Mouse (Mus musculus) MEL (cell line): ENCODE results near the gene Ecel1.

Experiments used
- CTCF ChIP-seq, 3 experiments: IDR thresholded peaks in 2 of 3; conservative IDR thresholded peaks in 1 of 3; 2 replicates each; pipeline ENCODE4 v1.5.1; 2011 to 2012; ENCODE audit warnings: low read length in 3 of 3, low read depth in 2 of 3, mild to moderate bottlenecking in 2 of 3, improper control_type of control experiment in 1 of 3, inconsistent platforms in 1 of 3, mixed read lengths in 1 of 3, moderate library complexity in 1 of 3; ENCODE audit not compliant: control insufficient read depth in 1 of 3, insufficient read depth in 1 of 3, poor library complexity in 1 of 3, severe bottlenecking in 1 of 3
- EP300 ChIP-seq, 2 experiments: IDR thresholded peaks; 2 replicates each; pipeline ENCODE4 v1.6.1; 2011; ENCODE audit warnings: improper control_type of control experiment in 2 of 2, low read length in 2 of 2, low read depth in 1 of 2, mild to moderate bottlenecking in 1 of 2
- ETS1 ChIP-seq: IDR thresholded peaks from 2 replicates; pipeline ENCODE4 v1.6.1; 2012; ENCODE audit warnings: low read depth, mild to moderate bottlenecking, inconsistent platforms, low read length, improper control_type of control experiment, moderate library complexity
- MAX ChIP-seq: IDR thresholded peaks from 2 replicates; pipeline ENCODE4 v1.6.1; 2011; ENCODE audit warnings: low read length, improper control_type of control experiment
- MEF2A ChIP-seq: IDR thresholded peaks from 2 replicates; pipeline ENCODE4 v1.6.1; 2014; ENCODE audit warnings: low read depth, mild to moderate bottlenecking, inconsistent platforms, low read length, improper control_type of control experiment; ENCODE audit not compliant: poor library complexity, insufficient replicate concordance, severe bottlenecking; ENCODE audit errors: extremely low read depth
- MYB ChIP-seq: IDR thresholded peaks from 2 replicates; pipeline ENCODE4 v1.6.1; 2011; ENCODE audit warnings: mild to moderate bottlenecking, low read depth, low read length, improper control_type of control experiment
- NELFE ChIP-seq: IDR thresholded peaks from 2 replicates; pipeline ENCODE4 v1.6.1; 2011; ENCODE audit warnings: low read depth, low read length, improper control_type of control experiment
- TCF12 ChIP-seq: IDR thresholded peaks from 2 replicates; pipeline ENCODE4 v1.6.1; 2014; ENCODE audit warnings: low read depth, mild to moderate bottlenecking, inconsistent platforms, low read length, improper control_type of control experiment, moderate library complexity

GRCm38 (mm10) chr1:87106536-87106935 is 49.8 kb downstream of the Ecel1 start:
- TF ChIP-seq NELFE (no peak), CTCF (IDR thresholded peaks at IDR 0.05 in 2 of 3, conservative IDR thresholded peaks at IDR 0.05 in 1 of 3; ENCODE audit: control insufficient read depth in 1 of 3, insufficient read depth in 1 of 3, low read depth in 2 of 3, low read length in 3 of 3, poor library complexity in 1 of 3, severe bottlenecking in 1 of 3) (no peak), MYB (no peak), MEF2A (no peak), MAX (no peak), TCF12 (no peak), EP300 (IDR thresholded peaks at IDR 0.05; ENCODE audit: low read depth in 1 of 2, low read length in 2 of 2) (no peak), ETS1 (no peak)
